Comparison of ENCODE assay signal across 8 mouse cellular contexts in genomic region chr3:45378145-45378544, GRCm38 (mm10). TPM values are rescaled to one million over a fixed set of nuclear protein-coding genes. Genes with fewer than 3 reads are reported as not detected.
DNase-seq lines count a peak whose midpoint lies in the region; ATAC-seq and TF ChIP-seq lines count a peak whose summit lies in the region.

TSS of gene Pcdh10 (plus strand) at chr3:45378398.

- no peak for TF ChIP-seq CTCF in bone marrow macrophage, adult 2 months (IDR thresholded peaks at IDR 0.05; ENCODE audit: low read depth, low read length)

- H3K27me3 ChIP-seq in intestine, embryonic 16.5 days (replicated peaks; ENCODE audit: control insufficient read depth, insufficient read depth, low read length) = peaks cover 39% of the 10 kb centered on the region
- H3K27me3 ChIP-seq in megakaryocyte, embryonic 14.5 days (replicated peaks) = peaks cover 74% of the 10 kb centered on the region

- H3K9me3 ChIP-seq in intestine, embryonic 16.5 days (ENCODE audit: control insufficient read depth, low read length) = no peaks in the 10 kb centered on the region
- peaks cover 28% of the 10 kb centered on the region for H3K9me3 ChIP-seq in megakaryocyte, embryonic 14.5 days

- no peak for TF ChIP-seq POLR2A in bone marrow macrophage, adult 2 months (IDR thresholded peaks at IDR 0.05; ENCODE audit: borderline replicate concordance, low read depth, low read length)

- H3K9ac ChIP-seq in intestine, embryonic 16.5 days (ENCODE audit: low read depth, low read length) = peak within 1 kb of the TSS; percentile 60; the same call in 1 of the 2 replicates

- peak; percentile 72 for ATAC-seq in granulocyte monocyte progenitor cell, adult 5-6 weeks (replicated peaks; ENCODE audit: poor library complexity, severe bottlenecking)
- ATAC-seq in intestine, embryonic 16.5 days = peak; percentile 93
- no peak for ATAC-seq in inflammation-experienced regulatory T-cells, adult 6 months

- no peaks in the 10 kb centered on the region for H3K4me1 ChIP-seq in bone marrow macrophage, adult 2 months (ENCODE audit: control insufficient read depth, insufficient read depth, low read length)
- H3K4me1 ChIP-seq in intestine, embryonic 16.5 days (ENCODE audit: control insufficient read depth, insufficient read depth, low read length) = peaks cover 29% of the 10 kb centered on the region
- H3K4me1 ChIP-seq in megakaryocyte, embryonic 14.5 days = peaks cover 57% of the 10 kb centered on the region

- peak within 1 kb of the TSS; percentile 40 for H3K4me3 ChIP-seq in bone marrow macrophage, adult 2 months (ENCODE audit: insufficient read depth, low read length)
- peak within 1 kb of the TSS; percentile 60 for H3K4me3 ChIP-seq in intestine, embryonic 16.5 days (ENCODE audit: low read length)
- peak within 1 kb of the TSS; percentile 89 for H3K4me3 ChIP-seq in megakaryocyte, embryonic 14.5 days (replicated peaks)

- H3K36me3 ChIP-seq in intestine, embryonic 16.5 days (ENCODE audit: control insufficient read depth, insufficient read depth, low read length) = no peaks in the 10 kb centered on the region
- no peaks in the 10 kb centered on the region for H3K36me3 ChIP-seq in megakaryocyte, embryonic 14.5 days (replicated peaks; ENCODE audit: low read length)

- under 1% methylated on average over 26 of the region's 26 CpGs for WGBS in intestine, embryonic 16.5 days

- H3K4me2 ChIP-seq in intestine, embryonic 16.5 days (ENCODE audit: low read depth, low read length) = peak within 1 kb of the TSS; percentile 99

- intact Hi-C loops in left cerebral cortex, postnatal 10 days (cut with DNase I) = loop anchor here (10.0 kb wide), 1 partner anchor 1593 kb away; no protein-coding TSS in a partner anchor

- peak; percentile 94 for DNase-seq in embryo, embryonic 9.5 days (ENCODE audit: extremely low spot score)
- DNase-seq in left cerebral cortex, postnatal 10 days (ENCODE audit: extremely low spot score in 1 of 2, low spot score in 2 of 2) = peak; percentile 96 to 98
- DNase-seq in right cerebral cortex, postnatal 25 days = peak; percentile 99

- H3K27ac ChIP-seq in bone marrow macrophage, adult 2 months (ENCODE audit: insufficient read depth, low read depth, low read length) = no peak within 1 kb of the TSS
- no peak within 1 kb of the TSS for H3K27ac ChIP-seq in intestine, embryonic 16.5 days (ENCODE audit: low read length)

RNA-seq across cellular contexts. Expression of gene Pcdh10, which starts in this region (rescaled TPM):
- not detected in 2 replicates for polyA plus RNA-seq in bone marrow macrophage, adult 2 months (2012; ENCODE audit: insufficient read depth, insufficient read length, missing spikeins)
- total RNA-seq in granulocyte monocyte progenitor cell, adult 5-6 weeks (2014; fragmentation: Nextera tagmentation) = not detected in 2 replicates
- total RNA-seq in granulocyte monocyte progenitor cell, adult 5-6 weeks (2017) = 0.05 TPM in 1 of 2 replicates, not detected in the other
- 0.49 and 0.50 TPM in 2 replicates for polyA plus RNA-seq in intestine, embryonic 16.5 days (2015; fragmentation: Nextera tagmentation; extraction: Ambion mirVana)
- 100 to 1,000 TPM; 190 to 207 TPM for total RNA-seq in left cerebral cortex, postnatal 10 days (2021)
- 0.02 TPM in 1 of 2 replicates, not detected in the other for polyA plus RNA-seq in megakaryocyte, embryonic 14.5 days (2012; ENCODE audit: insufficient read depth, low replicate concordance)
- polyA plus RNA-seq in inflammation-experienced regulatory T-cells, adult 6 months (2017; shearing (Covaris generic)) = under 1 TPM in 1 of 3 experiments, not detected in 2; 0.11 TPM

Comparison
In these comparisons a context has a peak if more than half of its experiments do, and no peak if none do; other contexts are left out.
1. RNA of gene Pcdh10 (total RNA-seq): 190 to 207 TPM in left cerebral cortex, postnatal 10 days; 0.05 TPM in granulocyte monocyte progenitor cell, adult 5-6 weeks; every median in the first group is over 100 times any median in the second.
2. Peak in ATAC-seq in granulocyte monocyte progenitor cell, adult 5-6 weeks; RNA of the gene not detected or under 1 TPM.
3. Peak in ATAC-seq, H3K4me3 ChIP-seq, H3K9ac ChIP-seq and H3K4me2 ChIP-seq in intestine, embryonic 16.5 days; RNA of the gene not detected or under 1 TPM.
4. Peak in every context shown above with its lines, with median percentiles within 50 percentile points of each other: H3K4me3 ChIP-seq and DNase-seq.